Mouse (Mus musculus) gastrocnemius, postnatal 25 days (tissue): ENCODE measurements around the gene Pagr1a. TPM values are rescaled to one million over a fixed set of nuclear protein-coding genes. Genes with fewer than 3 reads are reported as not detected.

Source experiments
- DNase-seq: peaks from one replicate; pipeline ENCODE4 v3.0.0; 2022
- long read RNA-seq, 2 experiments: library from polyadenylated mRNA; stranded (forward); transcript quantifications; one replicate each; pipeline ENCODE4 v2.0.0; 2021
- total RNA-seq, 2 experiments: library from RNA; stranded (reverse); gene quantifications; 1 replicate in 1 of 2; 2 replicates in 1 of 2; pipeline ENCODE4 v1.2.3; 2021

The Pagr1a gene
- 1 to 10 TPM; 2.4 to 8.7 TPM for total RNA-seq
- long read RNA-seq, experiment 1, transcript Pagr1a-202 (3 exons, 1,430 nt): major isoform, 12 of 13 reads
- long read RNA-seq, experiment 1, partial matches to known transcripts: 1 of 13 reads
- long read RNA-seq, experiment 1, other reads (novel, unspliced or antisense): 0 of 13 reads
- long read RNA-seq, experiment 2, transcript Pagr1a-202 (3 exons, 1,430 nt): major isoform, 27 of 27 reads
- long read RNA-seq, experiment 2, partial matches to known transcripts: 0 of 27 reads
- long read RNA-seq, experiment 2, other reads (novel, unspliced or antisense): 0 of 27 reads

- DNase-seq: peak; percentile 95
Measured at GRCm38 (mm10) chr7:127016971-127017949, at the start of gene Pagr1a. Gene Pagr1a, minus strand, starts transcription at chr7:127017352.

GRCm38 (mm10) chr7:127066317-127066716, 49.2 kb upstream of the Pagr1a start:
- DNase-seq: no peak

- DNase-seq: no peak
Measured at GRCm38 (mm10) chr7:127065538-127065937, 48.4 kb upstream of the Pagr1a start.

GRCm38 (mm10) chr7:127055026-127055585, 38.0 kb upstream of the Pagr1a start:
- DNase-seq: no peak

GRCm38 (mm10) chr7:127041851-127042672, 24.9 kb upstream of the Pagr1a start, which contains the start of gene Kif22:
Gene Kif22, minus strand, starts transcription at chr7:127042471.
- peak; percentile 84 for DNase-seq

- DNase-seq: no peak
Measured at GRCm38 (mm10) chr7:127031244-127031643, 14.1 kb upstream of the Pagr1a start.

GRCm38 (mm10) chr7:127030172-127030571, 13.0 kb upstream of the Pagr1a start:
- no peak for DNase-seq

GRCm38 (mm10) chr7:127027885-127028284, 10.7 kb upstream of the Pagr1a start:
- DNase-seq: peak; percentile 51

GRCm38 (mm10) chr7:127026984-127027726, 10.0 kb upstream of the Pagr1a start, which contains the start of gene Maz:
Gene Maz, minus strand, starts transcription at chr7:127027037.
- DNase-seq: peak; percentile 100

- no peak for DNase-seq
Measured at GRCm38 (mm10) chr7:127026616-127026983, 9.4 kb upstream of the Pagr1a start.

GRCm38 (mm10) chr7:127026161-127026600, 9.0 kb upstream of the Pagr1a start:
- DNase-seq: peak; percentile 78

- peak; percentile 44 for DNase-seq
Measured at GRCm38 (mm10) chr7:127025556-127026160, 8.5 kb upstream of the Pagr1a start.

- DNase-seq: peak; percentile 77
Measured at GRCm38 (mm10) chr7:127024755-127025555, 7.8 kb upstream of the Pagr1a start.

- peak; percentile 25 for DNase-seq
Measured at GRCm38 (mm10) chr7:127023896-127024690, 6.9 kb upstream of the Pagr1a start.

- peak; percentile 28 for DNase-seq
Measured at GRCm38 (mm10) chr7:127023272-127023691, 6.1 kb upstream of the Pagr1a start.

GRCm38 (mm10) chr7:127022528-127023271, 5.5 kb upstream of the Pagr1a start:
- DNase-seq: no peak
